Mouse (Mus musculus): ENCODE measurements at regions not wholly inside any gene's neighbourhood (a gene's known extent, or its start where the extent isn't known, plus 50 kb on each side); places are given as distances from the start of the nearest gene placed in this dataset.

DNA sequence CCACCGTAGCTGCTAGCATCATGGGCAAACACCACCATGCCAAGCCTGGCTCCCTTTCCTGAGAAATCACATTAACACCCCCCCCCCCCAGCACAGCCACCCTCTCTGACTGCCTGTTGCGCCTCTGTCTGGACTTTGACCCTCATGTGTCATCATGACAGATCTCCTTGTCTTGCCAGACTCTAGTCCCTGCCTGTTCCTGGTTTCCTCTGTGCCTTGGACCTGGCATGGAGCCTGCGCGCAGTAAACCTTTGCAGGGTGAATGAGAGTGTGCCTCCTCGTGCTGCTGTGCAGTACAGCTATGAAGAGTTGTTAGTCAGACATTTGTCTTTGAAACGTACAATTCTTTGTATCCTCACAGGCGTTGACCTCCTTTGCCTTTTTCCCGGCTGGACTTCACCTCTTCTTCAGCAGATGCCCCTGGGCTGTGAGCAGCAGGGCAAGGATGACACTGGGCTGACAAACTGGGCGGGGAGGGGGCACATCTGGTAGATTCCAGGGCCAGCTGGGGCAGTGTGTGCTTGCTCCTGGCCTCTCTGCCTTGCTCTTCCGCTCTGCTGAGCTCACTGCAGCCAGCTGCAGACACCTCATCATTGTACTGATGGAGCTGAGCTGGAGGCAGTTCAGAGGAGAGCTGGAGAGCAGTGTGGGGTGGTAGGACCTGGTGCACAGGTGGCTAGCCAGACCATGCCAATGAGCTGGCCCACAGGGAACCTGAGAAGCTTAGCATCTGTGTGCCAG lies 134.2 kb upstream of the Pja1 start:
- Histone ChIP-seq H3K27ac (replicated peaks; ENCODE audit: low read depth, low read length) (no peak overlapping the region), H3K36me3 (ENCODE audit: control insufficient read depth, insufficient read depth, low read length) (no peaks in the 10 kb centered on the region), H3K9ac (ENCODE audit: low read depth, low read length) (no peak overlapping the region), H3K4me3 (ENCODE audit: low read depth, low read length) (no peak overlapping the region), H3K4me1 (ENCODE audit: control insufficient read depth, insufficient read depth, low read length) (no peaks in the 10 kb centered on the region), H3K4me2 (ENCODE audit: low read depth, low read length) (no peak overlapping the region), H3K9me3 (ENCODE audit: control insufficient read depth, low read length) (no peaks in the 10 kb centered on the region), H3K27me3 (replicated peaks; ENCODE audit: control insufficient read depth, insufficient read depth, low read length) (peaks cover 18% of the 10 kb centered on the region)
- no peak for DNase-seq (ENCODE audit: low spot score)
- no peak for ATAC-seq (ENCODE audit: low read depth)
- 55% methylated on average over 10 of the region's 10 CpGs for WGBS

DNA sequence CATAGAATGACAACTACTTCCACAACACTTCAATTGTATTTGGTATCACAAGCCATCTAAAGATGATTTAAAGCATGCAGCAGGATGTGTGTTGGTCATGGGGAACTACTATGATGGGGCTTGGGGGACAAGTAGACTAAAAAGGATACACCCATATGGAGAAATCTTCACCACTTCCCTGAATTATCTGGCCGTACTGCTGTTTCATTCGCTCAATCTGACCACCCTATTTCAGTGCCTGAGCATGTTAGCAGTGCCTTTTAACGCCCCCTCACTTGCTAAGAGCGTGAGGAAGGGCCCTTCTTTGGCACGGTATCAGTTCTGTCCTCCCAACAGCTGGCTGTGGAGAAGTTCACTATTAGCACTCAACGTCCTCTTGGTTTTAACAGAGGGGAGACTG lies 132.6 kb upstream of the Pja1 start:
- peaks cover 13% of the 10 kb centered on the region for H3K27me3 ChIP-seq (replicated peaks; ENCODE audit: control insufficient read depth, insufficient read depth, low read length)
- no peak overlapping the region for H3K4me3 ChIP-seq (ENCODE audit: low read depth, low read length)
- WGBS: 81% methylated on average over 6 of the region's 6 CpGs
- no peak overlapping the region for H3K27ac ChIP-seq (replicated peaks; ENCODE audit: low read depth, low read length)
- H3K9ac ChIP-seq (ENCODE audit: low read depth, low read length): no peak overlapping the region
- ATAC-seq (ENCODE audit: low read depth) (no peak), DNase-seq (ENCODE audit: low spot score) (no peak)
- no peaks in the 10 kb centered on the region for H3K9me3 ChIP-seq (ENCODE audit: control insufficient read depth, low read length)
- H3K4me2 ChIP-seq (ENCODE audit: low read depth, low read length): no peak overlapping the region
- no peaks in the 10 kb centered on the region for H3K36me3 ChIP-seq (ENCODE audit: control insufficient read depth, insufficient read depth, low read length)
- no peaks in the 10 kb centered on the region for H3K4me1 ChIP-seq (ENCODE audit: control insufficient read depth, insufficient read depth, low read length)

DNA sequence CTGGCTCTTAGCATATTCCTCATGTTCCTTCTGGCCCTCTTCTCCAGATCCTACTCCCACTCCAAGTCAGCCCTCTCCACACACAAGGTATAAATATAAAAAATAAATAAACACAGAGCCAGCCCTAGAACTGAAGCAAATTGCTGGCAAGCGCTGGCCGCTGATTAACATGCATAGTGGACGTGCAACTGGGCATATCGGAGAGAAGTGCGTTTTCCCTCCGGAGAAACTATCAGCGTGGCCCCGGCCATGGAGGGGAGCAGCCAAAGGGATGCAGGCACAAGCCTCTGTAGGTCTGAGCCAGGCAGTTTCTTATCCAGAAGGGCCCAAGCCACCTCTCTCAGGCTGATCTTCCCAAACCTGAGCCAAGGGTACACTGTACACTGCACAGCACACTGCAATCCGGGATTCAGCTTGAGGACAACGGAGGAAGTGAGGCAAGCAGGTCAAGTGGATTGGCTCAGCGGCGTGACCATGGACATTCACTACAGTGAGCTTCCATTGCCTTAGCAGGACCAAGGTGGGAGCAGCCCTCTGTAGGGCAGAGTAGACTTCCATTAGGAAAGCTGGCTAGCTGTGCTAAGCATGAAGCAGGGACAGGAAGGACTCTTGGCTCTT lies 131.3 kb upstream of the Pja1 start:
- Histone ChIP-seq H3K36me3 (ENCODE audit: control insufficient read depth, insufficient read depth, low read length) (no peaks in the 10 kb centered on the region), H3K4me1 (ENCODE audit: control insufficient read depth, insufficient read depth, low read length) (no peaks in the 10 kb centered on the region), H3K4me2 (ENCODE audit: low read depth, low read length) (no peak overlapping the region), H3K9me3 (ENCODE audit: control insufficient read depth, low read length) (no peaks in the 10 kb centered on the region), H3K4me3 (ENCODE audit: low read depth, low read length) (no peak overlapping the region), H3K27ac (replicated peaks; ENCODE audit: low read depth, low read length) (0 out of 2 replicates have a peak overlapping the region, but pooled peaks have one; percentile 4), H3K9ac (ENCODE audit: low read depth, low read length) (no peak overlapping the region), H3K27me3 (replicated peaks; ENCODE audit: control insufficient read depth, insufficient read depth, low read length) (peaks cover 13% of the 10 kb centered on the region)
- DNase-seq (ENCODE audit: low spot score): peak; percentile 30
- 0 out of 2 replicates have a peak, but pooled peaks have one; percentile 30 for ATAC-seq (ENCODE audit: low read depth)
- WGBS: 64% methylated on average over 12 of the region's 12 CpGs

DNA sequence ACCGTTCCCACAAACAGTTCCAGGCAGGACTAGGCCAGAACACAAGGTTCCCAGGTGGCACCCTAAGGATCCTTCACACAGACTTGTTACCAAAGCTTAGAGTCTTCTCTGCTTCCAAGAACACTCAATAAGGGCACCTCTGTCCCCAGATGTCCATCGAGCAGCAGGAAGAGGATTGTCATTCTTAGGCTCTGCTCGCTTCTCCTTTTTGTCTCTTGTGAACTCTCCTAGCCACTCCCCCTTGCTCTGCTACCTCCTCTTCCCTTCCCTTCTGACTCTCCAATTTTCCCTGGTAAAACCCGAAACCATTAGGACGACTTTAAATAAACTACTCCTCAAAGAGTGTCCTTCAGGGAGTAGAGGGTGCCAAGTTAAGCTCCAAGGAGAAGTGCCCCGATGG lies 124.4 kb upstream of the Pja1 start:
- Histone ChIP-seq H3K36me3 (ENCODE audit: control insufficient read depth, insufficient read depth, low read length) (no peaks in the 10 kb centered on the region), H3K9me3 (ENCODE audit: control insufficient read depth, low read length) (no peaks in the 10 kb centered on the region), H3K9ac (ENCODE audit: low read depth, low read length) (no peak overlapping the region), H3K27ac (replicated peaks; ENCODE audit: low read depth, low read length) (no peak overlapping the region), H3K4me2 (ENCODE audit: low read depth, low read length) (no peak overlapping the region), H3K4me1 (ENCODE audit: control insufficient read depth, insufficient read depth, low read length) (no peaks in the 10 kb centered on the region), H3K4me3 (ENCODE audit: low read depth, low read length) (no peak overlapping the region), H3K27me3 (replicated peaks; ENCODE audit: control insufficient read depth, insufficient read depth, low read length) (peaks cover 22% of the 10 kb centered on the region)
- DNase-seq (ENCODE audit: low spot score) (no peak), ATAC-seq (ENCODE audit: low read depth) (no peak)
- WGBS: 81% methylated on average over 6 of the region's 6 CpGs

DNA sequence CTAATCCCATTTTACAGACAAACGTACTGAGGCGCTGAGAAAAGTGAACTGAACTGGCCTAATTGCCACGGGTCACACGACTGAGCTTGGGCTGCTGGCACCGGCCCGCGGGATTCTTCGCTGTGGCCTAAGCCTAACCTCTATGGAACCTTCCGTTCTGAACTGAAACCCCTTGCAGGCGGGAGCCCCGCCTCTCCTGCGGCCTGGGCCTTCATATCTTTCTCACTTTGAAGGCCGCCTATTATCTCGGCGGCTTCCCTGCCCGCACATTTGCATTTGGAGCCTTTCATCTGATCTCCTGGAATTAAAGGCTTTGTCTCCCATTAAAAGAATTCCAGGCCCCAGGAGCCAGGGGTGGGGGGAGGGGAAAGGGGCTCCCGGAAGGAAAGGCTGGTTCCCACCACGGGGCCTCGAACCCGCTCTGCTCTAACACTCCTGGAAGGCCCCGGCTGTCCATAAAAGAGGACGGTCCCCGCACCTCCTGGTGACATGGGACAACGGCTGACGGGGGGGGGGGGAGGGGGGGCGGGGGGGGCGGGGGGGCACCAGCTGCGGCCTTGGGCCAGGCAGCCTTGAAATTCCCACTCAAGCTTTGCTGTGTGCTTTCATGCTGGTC lies 122.9 kb upstream of the Pja1 start:
- no peaks in the 10 kb centered on the region for H3K4me1 ChIP-seq (ENCODE audit: control insufficient read depth, insufficient read depth, low read length)
- H3K4me3 ChIP-seq (ENCODE audit: low read depth, low read length): no peak overlapping the region
- no peak for ATAC-seq (ENCODE audit: low read depth)
- no peaks in the 10 kb centered on the region for H3K36me3 ChIP-seq (ENCODE audit: control insufficient read depth, insufficient read depth, low read length)
- H3K27ac ChIP-seq (replicated peaks; ENCODE audit: low read depth, low read length): no peak overlapping the region
- no peak for DNase-seq (ENCODE audit: low spot score)
- no peak overlapping the region for H3K4me2 ChIP-seq (ENCODE audit: low read depth, low read length)
- H3K9ac ChIP-seq (ENCODE audit: low read depth, low read length): no peak overlapping the region; the same call in 1 of the 2 replicates
- no peaks in the 10 kb centered on the region for H3K9me3 ChIP-seq (ENCODE audit: control insufficient read depth, low read length)
- H3K27me3 ChIP-seq (replicated peaks; ENCODE audit: control insufficient read depth, insufficient read depth, low read length): peaks cover 15% of the 10 kb centered on the region
- WGBS: 34% methylated on average over 20 of the region's 28 CpGs

GRCm38 (mm10) chrX:99592980-99593379 lies 121.9 kb upstream of the Pja1 start:
- no peak overlapping the region for H3K4me3 ChIP-seq (ENCODE audit: low read depth, low read length)
- no peaks in the 10 kb centered on the region for H3K9me3 ChIP-seq (ENCODE audit: control insufficient read depth, low read length)
- peaks cover 9% of the 10 kb centered on the region for H3K27me3 ChIP-seq (replicated peaks; ENCODE audit: control insufficient read depth, insufficient read depth, low read length)
- no peak overlapping the region for H3K27ac ChIP-seq (replicated peaks; ENCODE audit: low read depth, low read length)
- no peaks in the 10 kb centered on the region for H3K4me1 ChIP-seq (ENCODE audit: control insufficient read depth, insufficient read depth, low read length)
- H3K36me3 ChIP-seq (ENCODE audit: control insufficient read depth, insufficient read depth, low read length): no peaks in the 10 kb centered on the region
- ATAC-seq (ENCODE audit: low read depth): no peak
- DNase-seq (ENCODE audit: low spot score): no peak
- WGBS: 59% methylated on average over 11 of the region's 11 CpGs
- H3K4me2 ChIP-seq (ENCODE audit: low read depth, low read length): no peak overlapping the region
- no peak overlapping the region for H3K9ac ChIP-seq (ENCODE audit: low read depth, low read length)

- Histone ChIP-seq H3K27me3 (replicated peaks; ENCODE audit: control insufficient read depth, insufficient read depth, low read length) (peaks cover 8% of the 10 kb centered on the region; the same call in 1 of the 2 replicates), H3K4me1 (ENCODE audit: control insufficient read depth, insufficient read depth, low read length) (no peaks in the 10 kb centered on the region), H3K36me3 (ENCODE audit: control insufficient read depth, insufficient read depth, low read length) (no peaks in the 10 kb centered on the region), H3K9ac (ENCODE audit: low read depth, low read length) (no peak overlapping the region), H3K4me3 (ENCODE audit: low read depth, low read length) (no peak overlapping the region), H3K9me3 (ENCODE audit: control insufficient read depth, low read length) (no peaks in the 10 kb centered on the region), H3K4me2 (ENCODE audit: low read depth, low read length) (no peak overlapping the region), H3K27ac (replicated peaks; ENCODE audit: low read depth, low read length) (no peak overlapping the region)
- ATAC-seq (ENCODE audit: low read depth) (no peak), DNase-seq (ENCODE audit: low spot score) (peak; percentile 60)
- 0% methylated on average over 1 of the region's 2 CpGs for WGBS
These were observed 116.2 kb upstream of the Pja1 start for GRCm38 (mm10) chrX:99587284-99587683.

GRCm38 (mm10) chrX:99586282-99586681 lies 115.2 kb upstream of the Pja1 start:
- DNase-seq (ENCODE audit: low spot score) (no peak), ATAC-seq (ENCODE audit: low read depth) (no peak)
- no peaks in the 10 kb centered on the region for H3K4me1 ChIP-seq (ENCODE audit: control insufficient read depth, insufficient read depth, low read length)
- no peak overlapping the region for H3K9ac ChIP-seq (ENCODE audit: low read depth, low read length)
- H3K36me3 ChIP-seq (ENCODE audit: control insufficient read depth, insufficient read depth, low read length): no peaks in the 10 kb centered on the region
- H3K4me3 ChIP-seq (ENCODE audit: low read depth, low read length): no peak overlapping the region
- no peak overlapping the region for H3K27ac ChIP-seq (replicated peaks; ENCODE audit: low read depth, low read length)
- 58% methylated on average over 11 of the region's 11 CpGs for WGBS
- no peaks in the 10 kb centered on the region for H3K9me3 ChIP-seq (ENCODE audit: control insufficient read depth, low read length)
- peaks cover 4% of the 10 kb centered on the region for H3K27me3 ChIP-seq (replicated peaks; ENCODE audit: control insufficient read depth, insufficient read depth, low read length)
- H3K4me2 ChIP-seq (ENCODE audit: low read depth, low read length): no peak overlapping the region
